Mouse (Mus musculus): Measurements from ENCODE around the gene Zfp512b. TPM values are rescaled to one million over a fixed set of nuclear protein-coding genes. Genes with fewer than 3 reads are reported as not detected.
A peak's percentile ranks its signal among the peaks of the same experiment; 100 is the strongest.

Zfp512b gene
- total RNA-seq, 2 experiments from 2014 or later: 18.3 to 18.7 TPM

DNA sequence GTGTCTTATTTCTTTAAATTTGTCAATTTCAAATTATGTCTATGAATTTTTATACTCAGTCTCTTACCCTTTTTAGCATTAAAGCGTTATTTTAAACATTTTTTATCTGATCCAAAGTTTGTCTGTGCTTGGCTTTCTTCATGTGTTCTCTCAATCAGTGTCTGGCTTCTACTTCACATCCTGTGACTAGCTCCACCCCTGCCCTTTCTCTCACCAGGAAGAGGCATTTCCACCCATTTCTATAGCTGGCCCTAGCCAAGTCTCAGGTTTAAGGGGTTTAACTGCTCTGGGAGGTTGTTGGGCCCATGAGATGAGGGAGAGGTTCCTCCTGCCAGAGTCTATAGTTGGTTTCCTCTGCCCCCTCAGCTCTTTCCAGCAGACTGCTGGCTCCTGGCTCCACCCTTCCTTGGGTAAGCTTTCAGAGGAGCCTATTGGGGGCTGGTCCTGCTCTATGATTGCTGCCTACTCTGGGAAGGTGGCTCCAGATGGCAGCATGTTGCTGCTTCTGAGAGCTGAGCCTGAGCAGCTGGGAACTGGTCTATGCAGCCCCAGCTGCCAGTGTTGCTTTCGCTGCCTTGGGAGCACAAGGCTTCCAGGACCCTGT, 55.1 kb downstream of the Zfp512b start:
- intact Hi-C loops (cut with DNase I): no loop called here
- peak; percentile 12 for DNase-seq (ENCODE audit: low spot score)

DNA sequence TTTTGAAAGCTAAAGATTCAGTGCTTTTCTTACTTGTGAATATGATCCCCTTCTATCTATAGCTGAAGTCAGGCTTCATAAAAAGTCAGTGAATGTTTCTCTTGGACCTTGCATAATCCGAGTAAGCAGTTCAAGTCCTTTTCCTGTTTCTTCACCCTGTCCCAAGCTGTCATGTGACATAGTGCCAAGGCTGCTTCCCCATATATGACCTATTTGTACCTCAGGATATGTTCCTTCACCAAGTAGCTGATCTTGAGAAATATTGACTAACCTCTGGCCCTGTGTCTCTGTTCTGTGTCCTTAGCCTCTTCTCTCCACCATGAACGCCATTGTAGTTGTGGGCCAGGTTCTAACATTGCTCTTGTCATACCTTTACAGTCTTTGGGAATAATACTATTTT, 56.2 kb downstream of the Zfp512b start:
- intact Hi-C loops (cut with DNase I): no loop called here
- no peak for DNase-seq (ENCODE audit: low spot score)

DNA sequence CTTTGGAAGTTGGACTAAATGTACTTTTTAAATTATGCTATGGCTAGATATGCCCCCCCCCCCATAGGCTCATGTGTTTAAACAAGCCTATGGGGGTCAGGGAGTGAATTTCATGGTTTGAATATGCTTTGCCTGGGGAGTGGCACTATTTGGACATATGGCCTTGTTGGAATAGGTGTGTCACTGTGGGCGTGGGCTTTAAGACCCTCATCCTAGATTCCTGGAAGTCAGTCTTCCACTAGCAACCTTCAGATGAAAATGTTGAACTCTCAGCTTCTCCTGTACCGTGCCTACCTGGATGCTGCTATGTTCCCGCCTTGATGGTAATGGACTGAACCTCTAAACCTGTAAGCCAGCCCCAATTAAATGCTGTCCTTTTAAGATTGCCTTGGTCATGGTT, 60.0 kb downstream of the Zfp512b start:
- no peak for DNase-seq (ENCODE audit: low spot score)
- intact Hi-C loops (cut with DNase I): no loop called here

Small RNAs within 50 kb of the gene (microRNA-seq; reads per million reads assigned to microRNA genes)
- gene Mir7006: not detected

Other genes starting within 250 kb of the Zfp512b start
- 10 to 100 TPM; 18.3 to 21.2 TPM for gene Zgpat, start 227.9 kb downstream of the Zfp512b start, total RNA-seq (2021)
- gene Arfrp1, start 227.4 kb downstream of the Zfp512b start, total RNA-seq (2021): 10 to 100 TPM; 54.3 to 54.9 TPM
- 1 to 10 TPM; 7.0 to 7.4 TPM for gene Lime1, start 212.7 kb downstream of the Zfp512b start, total RNA-seq (2021)
- 10 to 100 TPM; 10.1 to 14.2 TPM for gene Zbtb46, start 133.4 kb downstream of the Zfp512b start, total RNA-seq (2021)
- gene Abhd16b, start 99.6 kb downstream of the Zfp512b start, total RNA-seq (2021): not detected
- 10 to 100 TPM; 59.7 to 66.0 TPM for gene Tpd52l2, start 95.7 kb downstream of the Zfp512b start, total RNA-seq (2021)
- gene Dnajc5, start 72.3 kb downstream of the Zfp512b start, total RNA-seq (2021): 10 to 100 TPM; 65.4 to 67.8 TPM
- 10 to 100 TPM; 39.0 to 46.7 TPM for gene Uckl1, start 7.9 kb downstream of the Zfp512b start, total RNA-seq (2021)
- gene Prpf6, start 935 bp downstream of the Zfp512b start, total RNA-seq (2021): 10 to 100 TPM; 29.2 to 32.7 TPM
- gene Samd10, start 6.4 kb upstream of the Zfp512b start, total RNA-seq (2021): 1 to 10 TPM; 1.2 to 1.4 TPM
- not detected for gene Gm29797, start 64.2 kb upstream of the Zfp512b start, total RNA-seq (2021)
- 10 to 100 TPM; 40.2 to 56.9 TPM for gene Sox18, start 78.8 kb upstream of the Zfp512b start, total RNA-seq (2021)
- gene Tcea2, start 87.5 kb upstream of the Zfp512b start, total RNA-seq (2021): 1 to 10 TPM; 5.8 to 6.4 TPM
- 1 to 10 TPM; 5.8 to 7.7 TPM for gene Rgs19, start 101.2 kb upstream of the Zfp512b start, total RNA-seq (2021)
- gene Lkaaear1, start 105.6 kb upstream of the Zfp512b start, total RNA-seq (2021): not detected
- gene Oprl1, start 122.2 kb upstream of the Zfp512b start, total RNA-seq (2021): not detected
- gene Myt1, start 170.5 kb upstream of the Zfp512b start, total RNA-seq (2021): not detected
- gene Pcmtd2, start 245.1 kb upstream of the Zfp512b start, total RNA-seq (2021): 10 to 100 TPM; 47.1 to 58.6 TPM

Measured in heart, postnatal 25 days (tissue).